Mouse (Mus musculus): ENCODE results near the gene Gm28372. TPM values are rescaled to one million over a fixed set of nuclear protein-coding genes. Genes with fewer than 3 reads are reported as not detected.

Gm28372 gene
- total RNA-seq, 2 experiments from 2014 or later, result not detected

DNA sequence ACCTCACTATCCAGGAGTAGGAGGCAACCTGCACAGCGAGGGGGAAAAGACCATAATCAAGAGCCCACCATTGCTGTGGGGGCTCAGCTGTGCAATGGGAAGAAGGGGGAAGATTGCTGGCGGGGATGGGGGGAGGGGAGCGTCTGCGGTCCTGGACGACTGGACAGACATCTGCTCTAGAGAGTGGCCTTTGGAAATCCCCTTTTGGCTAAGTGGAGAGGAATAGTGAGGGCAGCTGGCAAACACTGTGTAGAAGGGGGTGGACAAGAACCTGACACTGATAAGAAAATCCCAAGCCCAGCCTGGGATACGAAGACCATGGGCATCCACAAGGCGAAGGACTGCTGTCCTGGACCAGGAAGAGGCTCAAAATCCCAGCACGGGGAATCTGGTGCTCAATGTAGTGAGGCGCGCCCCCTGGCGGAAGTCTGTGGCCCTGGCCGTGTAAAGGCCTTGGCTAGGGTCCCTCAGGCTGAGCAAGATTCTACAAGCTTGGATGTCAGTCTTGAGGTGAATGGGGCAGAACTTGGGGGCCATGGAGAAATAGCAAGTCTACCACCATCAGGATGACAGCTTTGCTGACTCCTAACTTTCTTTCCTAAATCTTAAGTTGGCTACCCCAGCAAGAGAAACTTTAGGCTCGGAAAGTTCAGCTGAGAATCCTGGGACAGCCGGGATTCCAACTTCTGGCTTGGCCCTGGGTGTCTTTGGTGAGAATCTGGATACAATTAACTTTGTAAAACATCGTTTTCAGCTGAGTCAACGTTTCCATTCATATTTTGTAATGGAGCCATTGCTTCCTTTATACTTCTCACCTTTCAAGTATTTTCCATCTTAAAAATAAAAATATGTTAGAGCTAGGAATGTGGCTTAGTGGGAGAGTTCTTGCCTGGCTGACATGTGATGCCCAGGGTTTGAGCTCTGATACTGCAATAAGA is 6.8 kb downstream of the Gm28372 start:
- ATAC-seq (ENCODE audit: poor library complexity, severe bottlenecking), result peak; percentile 89

GRCm38 (mm10) chr2:130412775-130413174 is 7.7 kb downstream of the Gm28372 start:
- no peak for ATAC-seq (ENCODE audit: poor library complexity, severe bottlenecking)

DNA sequence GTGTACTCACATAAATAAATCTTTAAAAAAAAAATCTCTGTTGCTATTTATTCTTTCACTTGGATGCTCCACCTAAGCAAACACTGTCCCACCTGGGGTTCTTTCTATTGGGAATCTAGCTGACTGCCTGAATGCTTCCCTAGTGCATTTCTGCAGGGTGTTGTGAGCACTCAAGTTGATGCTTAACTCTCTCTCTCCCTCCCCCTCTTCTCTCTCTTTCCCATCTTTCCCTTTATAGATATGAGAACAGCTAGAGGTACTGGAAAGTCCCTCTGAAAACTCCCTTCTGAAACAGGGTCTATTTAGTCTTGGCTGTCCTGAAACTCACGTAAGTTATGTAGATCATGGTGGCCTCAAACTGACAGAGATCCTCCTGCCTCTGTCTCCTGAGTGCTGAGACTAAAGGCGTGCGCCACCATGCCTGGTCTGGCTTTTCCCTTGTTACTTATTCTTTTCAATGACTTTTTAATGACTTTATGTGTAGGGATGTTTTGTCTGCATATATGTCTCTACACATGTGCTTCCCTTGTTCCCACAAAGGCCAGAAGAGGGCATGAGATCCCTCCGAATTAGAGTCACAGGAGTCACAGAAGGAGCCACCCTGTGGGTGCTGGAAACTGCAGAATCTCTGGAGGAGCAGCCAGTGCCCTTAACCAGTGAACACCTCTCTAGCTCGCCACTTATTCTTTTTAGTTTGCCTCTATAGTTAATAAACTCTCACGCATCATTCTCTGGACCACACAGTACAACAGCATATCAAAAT is 9.2 kb downstream of the Gm28372 start:
- no peak for ATAC-seq (ENCODE audit: poor library complexity, severe bottlenecking)

DNA sequence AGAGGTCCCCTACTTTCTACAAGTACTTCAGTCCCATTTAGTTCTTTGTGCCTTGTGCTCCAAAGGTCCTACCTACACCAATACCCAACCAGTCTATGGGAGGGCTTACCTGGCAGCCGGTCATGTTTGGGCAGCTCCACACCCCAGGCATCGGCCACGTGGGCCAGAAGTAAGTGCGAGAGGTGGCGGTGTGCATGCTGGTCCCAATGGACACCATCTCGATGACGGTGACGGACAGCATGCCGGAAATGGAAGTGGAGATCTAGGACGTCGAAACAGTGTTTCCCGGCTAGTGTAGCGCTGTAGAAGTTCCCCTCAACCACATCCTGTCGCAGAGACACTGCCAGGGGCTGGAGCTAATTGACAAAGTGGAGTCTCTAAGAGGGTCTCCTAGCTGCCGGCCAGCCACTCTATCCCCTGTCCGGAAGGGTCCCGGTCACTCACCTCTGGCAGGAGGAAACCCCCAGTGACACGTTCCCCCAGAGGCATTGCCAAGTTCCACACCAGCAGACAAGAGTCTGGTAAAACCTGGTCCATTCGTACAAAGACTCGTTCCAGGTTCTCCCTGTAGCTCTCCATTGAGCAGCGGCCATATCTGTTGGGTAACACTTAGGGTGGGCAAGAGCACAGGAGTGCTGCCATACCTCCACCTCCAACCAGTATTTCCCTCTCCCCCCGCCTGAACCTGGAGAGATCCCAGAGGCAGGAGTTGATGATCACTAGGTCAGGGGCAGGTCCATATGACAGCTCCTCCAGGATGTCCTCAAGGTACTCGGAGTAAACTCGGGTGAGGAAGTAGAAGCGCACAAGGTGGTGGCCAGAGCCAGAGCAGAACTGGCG is 17.0 kb downstream of the Gm28372 start:
- no peak for ATAC-seq (ENCODE audit: poor library complexity, severe bottlenecking)

GRCm38 (mm10) chr2:130423397-130424125 is 18.5 kb downstream of the Gm28372 start:
- ATAC-seq (ENCODE audit: poor library complexity, severe bottlenecking), result peak; percentile 46

GRCm38 (mm10) chr2:130424126-130424853 is 19.3 kb downstream of the Gm28372 start, which contains the start of the genes Vps16 and Pced1a:
Gene Vps16 (plus strand): TSS chr2:130424339.
Gene Pced1a (minus strand): TSS chr2:130424701.
- ATAC-seq (ENCODE audit: poor library complexity, severe bottlenecking), result peak; percentile 78

DNA sequence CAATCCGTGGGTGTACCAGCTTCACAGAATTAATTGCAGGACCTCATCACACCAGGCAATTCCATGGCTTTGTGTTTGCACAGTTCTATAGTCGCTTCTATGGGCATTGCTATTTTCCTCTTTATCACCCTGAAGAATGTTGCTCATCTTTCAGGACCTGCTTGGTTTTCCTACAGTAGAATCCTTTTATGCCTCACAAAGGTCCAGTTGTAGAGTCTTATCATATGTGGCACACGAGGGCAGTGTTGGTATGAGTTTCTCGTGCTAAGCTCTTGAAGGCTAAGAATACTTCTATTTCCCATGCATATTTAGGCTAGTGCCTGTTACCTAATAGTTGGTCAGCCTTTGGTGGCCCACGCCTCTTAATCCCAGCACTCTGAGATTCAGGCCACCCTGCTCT is 20.1 kb downstream of the Gm28372 start:
- no peak for ATAC-seq (ENCODE audit: poor library complexity, severe bottlenecking)

DNA sequence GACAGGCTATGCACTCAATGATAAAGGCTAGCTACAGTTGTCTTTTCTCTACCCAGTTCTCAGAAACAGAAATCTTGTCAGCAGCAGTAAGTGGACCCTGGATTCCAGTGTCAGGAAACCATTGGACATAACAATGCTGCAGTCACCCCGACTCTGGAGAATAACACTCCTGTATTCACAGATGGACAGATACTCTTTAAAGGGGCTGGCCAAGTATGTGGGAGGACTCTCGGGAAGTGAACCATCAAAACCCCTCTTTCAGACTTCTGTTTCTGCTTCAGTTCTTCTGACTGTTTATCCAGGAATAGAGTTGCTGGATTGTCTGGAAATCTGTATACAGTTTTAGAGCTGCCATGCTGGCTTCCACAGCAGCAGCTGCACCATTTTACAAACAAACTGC is 24.8 kb downstream of the Gm28372 start:
- ATAC-seq (ENCODE audit: poor library complexity, severe bottlenecking), result no peak

DNA sequence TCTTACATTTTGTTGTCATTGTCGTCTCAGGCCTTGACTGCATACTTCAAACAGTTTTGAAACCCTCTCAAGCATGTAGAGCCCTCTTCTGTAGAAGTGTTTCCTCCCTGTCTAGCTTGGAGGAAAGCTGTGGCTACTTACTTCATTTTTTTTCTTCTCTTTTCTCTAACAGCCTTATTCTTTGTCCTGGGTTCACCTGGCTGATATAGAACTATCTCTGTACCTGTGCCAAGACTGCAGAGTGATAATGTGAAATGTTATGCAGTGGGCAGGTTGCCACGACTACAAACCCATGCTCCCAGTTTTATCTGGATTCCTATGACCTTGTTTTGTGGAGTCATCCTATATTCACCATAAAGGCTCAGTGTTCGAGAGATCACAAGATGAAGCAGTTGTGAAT is 25.4 kb downstream of the Gm28372 start:
- ATAC-seq (ENCODE audit: poor library complexity, severe bottlenecking), result no peak

DNA sequence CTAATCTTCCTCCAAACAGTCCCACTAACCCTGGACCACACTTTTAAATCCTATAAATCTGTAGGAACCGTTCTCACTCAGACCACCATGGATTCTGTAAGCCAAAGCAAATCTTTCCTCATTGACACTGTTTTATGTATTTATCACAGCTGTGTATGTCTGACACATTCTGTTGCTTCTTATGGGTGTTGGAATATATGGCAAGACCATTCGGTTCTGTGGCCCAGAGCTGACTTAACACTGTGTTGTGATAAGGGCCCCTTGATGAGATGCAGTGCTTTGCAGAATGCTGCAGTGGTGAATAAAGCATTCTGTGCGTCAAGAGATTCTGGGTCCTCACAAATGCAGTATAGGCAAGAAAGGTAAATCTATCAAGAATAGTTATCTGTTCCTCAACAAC is 27.1 kb downstream of the Gm28372 start:
- ATAC-seq (ENCODE audit: poor library complexity, severe bottlenecking), result no peak

GRCm38 (mm10) chr2:130433152-130433551 is 28.1 kb downstream of the Gm28372 start:
- peak; percentile 84 for ATAC-seq (ENCODE audit: poor library complexity, severe bottlenecking)

DNA sequence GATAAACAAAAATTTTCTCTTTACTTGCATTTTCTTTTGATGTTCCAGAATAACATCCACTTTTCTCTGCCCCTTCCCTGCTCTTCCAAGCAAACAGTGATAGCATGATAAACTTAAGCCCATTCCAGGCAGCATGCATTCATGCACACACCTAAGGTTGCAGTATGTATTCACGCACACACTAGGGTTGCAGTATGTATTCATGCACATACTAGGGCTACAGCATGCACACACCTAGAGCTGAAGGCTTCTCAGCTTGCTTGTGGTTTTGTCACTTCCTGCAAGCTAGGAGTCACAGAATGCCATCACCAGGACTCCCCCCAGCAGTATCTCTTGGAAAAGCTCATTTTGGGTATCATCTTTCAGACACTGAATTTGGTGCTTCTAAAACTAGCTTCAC is 31.7 kb downstream of the Gm28372 start:
- no peak for ATAC-seq (ENCODE audit: poor library complexity, severe bottlenecking)

GRCm38 (mm10) chr2:130438861-130439260 is 33.8 kb downstream of the Gm28372 start:
- ATAC-seq (ENCODE audit: poor library complexity, severe bottlenecking), result no peak

- no peak for ATAC-seq (ENCODE audit: poor library complexity, severe bottlenecking)
These were observed 34.9 kb downstream of the Gm28372 start for GRCm38 (mm10) chr2:130439840-130440480.

GRCm38 (mm10) chr2:130442162-130442561 is 37.1 kb downstream of the Gm28372 start:
- no peak for ATAC-seq (ENCODE audit: poor library complexity, severe bottlenecking)

GRCm38 (mm10) chr2:130448449-130448848 is 43.4 kb downstream of the Gm28372 start:
- ATAC-seq (ENCODE audit: poor library complexity, severe bottlenecking), result no peak

GRCm38 (mm10) chr2:130449021-130449793 is 44.2 kb downstream of the Gm28372 start:
- no peak for ATAC-seq (ENCODE audit: poor library complexity, severe bottlenecking)

GRCm38 (mm10) chr2:130449794-130450433 is 44.9 kb downstream of the Gm28372 start, which contains the start of gene Ptpra:
Gene Ptpra (plus strand): TSS chr2:130450278.
- peak; percentile 96 for ATAC-seq (ENCODE audit: poor library complexity, severe bottlenecking)
